12 mouse cellular contexts compared by ENCODE assay signal in the genomic region with DNA sequence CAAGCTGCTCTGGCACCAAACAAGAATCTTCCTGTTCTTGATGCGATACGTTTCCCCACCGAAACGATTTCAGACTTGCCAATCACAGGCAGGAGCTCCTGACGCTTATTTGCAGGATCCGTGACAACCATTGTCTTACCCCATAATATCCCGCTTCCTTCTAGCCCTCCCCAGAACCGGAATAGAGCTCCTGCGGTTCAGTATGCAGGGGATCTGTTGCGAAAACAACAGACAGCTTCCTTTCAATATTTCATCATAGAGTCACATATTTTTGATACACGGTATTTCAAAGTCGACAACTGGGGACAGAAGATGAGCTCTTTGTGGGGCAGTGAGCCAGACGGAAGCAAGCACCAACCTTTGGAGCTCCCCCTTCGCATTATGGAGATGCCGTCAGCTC. TPM values are rescaled to one million over a fixed set of nuclear protein-coding genes. Genes with fewer than 3 reads are reported as not detected.
DNase-seq lines count a peak whose midpoint lies in the region; ATAC-seq lines count a peak whose summit lies in the region.
"Had no signal": no experiment of that assay in that cellular context is flagged by ENCODE, and none has a peak within 500 bp of the region (broad histone marks: within the 10 kb centered on the region; RNA-seq: fewer than 3 reads in every experiment).

No protein-coding gene starts in this region.

- DNase-seq in cerebellum, postnatal 10 days, result peak; percentile 49 to 67
- peak; percentile 10 for DNase-seq in left cerebral cortex, postnatal 4 days
- no peak for DNase-seq in left cerebral cortex, adult 11 months (ENCODE audit: low spot score)
- DNase-seq in kidney, postnatal 14 days, result no peak
- no peak for DNase-seq in thymus, adult 18-20 months
- DNase-seq: gastrocnemius, postnatal 25 days; kidney, adult 2 months; thymus, postnatal 4 days had no signal

- intact Hi-C loops in left cerebral cortex, postnatal 4 days (cut with DNase I), result no loop called here

- no peak for ATAC-seq in cerebellum, adult (ENCODE audit: insufficient number of reproducible peaks, low FRiP score, low TSS enrichment)
- ATAC-seq in granulocyte monocyte progenitor cell, adult 5-6 weeks (replicated peaks; ENCODE audit: poor library complexity, severe bottlenecking), result peak; percentile 86
- peak; percentile 88 for ATAC-seq in megakaryocyte progenitor cell, adult 5-6 weeks (replicated peaks; ENCODE audit: poor library complexity)

RNA-seq across cellular contexts. Expression of gene Zfp648, which starts 55.8 kb away (rescaled TPM):
- total RNA-seq in left cerebral cortex, postnatal 4 days (2021), result under 1 TPM; 0.32 to 0.36 TPM
- not detected in 2 replicates for total RNA-seq in granulocyte monocyte progenitor cell, adult 5-6 weeks (2014; fragmentation: Nextera tagmentation)
- total RNA-seq in granulocyte monocyte progenitor cell, adult 5-6 weeks (2017), result not detected in 2 replicates
- total RNA-seq in megakaryocyte progenitor cell, adult 5-6 weeks (2015), result not detected in 2 replicates
- total RNA-seq in megakaryocyte progenitor cell, adult 5-6 weeks (2017), result 0.25 TPM in 1 of 2 replicates, not detected in the other
- total RNA-seq: ES-E14; gastrocnemius, postnatal 25 days had no signal

Comparison
In these comparisons a context has a peak if more than half of its experiments do, and no peak if none do; other contexts are left out.
1. DNase-seq: peak in cerebellum, postnatal 10 days (2 of 2) and left cerebral cortex, postnatal 4 days (single experiment); none in left cerebral cortex, adult 11 months (single experiment), kidney, postnatal 14 days (single experiment) and thymus, adult 18-20 months (0 of 2).